Mouse (Mus musculus) cortical plate, adult 2 months (tissue): ENCODE results near the gene Olfr1184. TPM values are rescaled to one million over a fixed set of nuclear protein-coding genes. Genes with fewer than 3 reads are reported as not detected.
"Not testable (repeated sequence)": the region's sequence is repeated elsewhere in the genome, so short reads cannot be mapped to it uniquely, and the experiment has no call there.

ENCODE experiments used
- H3K27ac ChIP-seq: fragments of 200-500 bp; 2 replicates; pipeline ENCODE4 v1.5.1; 2012; ENCODE audit warnings: low read length, control low read depth, inconsistent platforms; ENCODE audit not compliant: insufficient read depth
- H3K4me1 ChIP-seq: fragments of 200-500 bp; 2 replicates; pipeline ENCODE4 v1.6.1; 2011; ENCODE audit warnings: low read length; ENCODE audit not compliant: control insufficient read depth, insufficient read depth
- H3K4me3 ChIP-seq: fragments of 200-500 bp; 2 replicates; pipeline ENCODE4 v1.5.1; 2011; ENCODE audit warnings: mild to moderate bottlenecking, low read length, control low read depth; ENCODE audit not compliant: insufficient read depth
- CTCF ChIP-seq: fragments of 200-500 bp; IDR thresholded peaks from 2 replicates; pipeline ENCODE4 v1.5.1; 2011; ENCODE audit warnings: mild to moderate bottlenecking, control low read depth, low read length; ENCODE audit not compliant: insufficient read depth; ENCODE audit errors: extremely low read depth
- POLR2A ChIP-seq: fragments of 200-500 bp; IDR thresholded peaks from 2 replicates; pipeline ENCODE4 v1.6.1; 2011; ENCODE audit warnings: mild to moderate bottlenecking, low read length, control low read depth; ENCODE audit not compliant: insufficient read depth; ENCODE audit errors: extremely low read depth
- polyA plus RNA-seq: library from polyadenylated mRNA; depleted of rRNA; stranded (reverse); fragments of >200 nt; gene quantifications from 2 replicates; pipeline ENCODE4 v1.2.3, GENCODE M21; 2012; rRNA removed

Gene Olfr1184
- not detected in 2 replicates for polyA plus RNA-seq

- TF ChIP-seq POLR2A (no peak), CTCF (no peak)
- Histone ChIP-seq H3K27ac (no peak within 1 kb of the TSS), H3K4me1 (no peaks in the 10 kb centered on the region), H3K4me3 (no peak within 1 kb of the TSS)
These were observed at the start of gene Olfr1184 for GRCm38 (mm10) chr2:88483298-88483697. TSS of gene Olfr1184 (plus strand) at chr2:88483598.

- no peak within 1 kb of the TSS for H3K27ac ChIP-seq
- H3K4me1 ChIP-seq, result no peaks in the 10 kb centered on the region
- H3K4me3 ChIP-seq, result no peak within 1 kb of the TSS
- TF ChIP-seq CTCF (no peak), POLR2A (no peak)
These were observed 34.4 kb upstream of the Olfr1184 start, which contains the start of gene Gm13757 for GRCm38 (mm10) chr2:88449031-88449430. TSS of gene Gm13757 (minus strand) at chr2:88449131.

GRCm38 (mm10) chr2:88454567-88454966, 28.8 kb upstream of the Olfr1184 start, which contains the start of gene Olfr1183:
TSS of gene Olfr1183 (plus strand) at chr2:88454867.
- not testable (repeated sequence) for H3K27ac ChIP-seq, H3K4me1 ChIP-seq, H3K4me3 ChIP-seq

- H3K27ac ChIP-seq, result no peak within 1 kb of the TSS
- H3K4me1 ChIP-seq, result no peaks in the 10 kb centered on the region
- H3K4me3 ChIP-seq, result no peak within 1 kb of the TSS
- TF ChIP-seq POLR2A (no peak), CTCF (no peak)
These were observed 9.6 kb downstream of the Olfr1184 start, which contains the start of gene Olfr1185-ps1 for GRCm38 (mm10) chr2:88493020-88493419. TSS of gene Olfr1185-ps1 (plus strand) at chr2:88493320.

GRCm38 (mm10) chr2:88518251-88518650, 34.9 kb downstream of the Olfr1184 start, which contains the start of gene Olfr1186:
TSS of gene Olfr1186 (plus strand) at chr2:88518551.
- Histone ChIP-seq H3K4me3 (no peak within 1 kb of the TSS), H3K4me1 (no peaks in the 10 kb centered on the region), H3K27ac (no peak within 1 kb of the TSS)
- no peak for TF ChIP-seq POLR2A
- TF ChIP-seq CTCF, result no peak

- Histone ChIP-seq H3K4me3 (no peak overlapping the region), H3K4me1 (no peaks in the 10 kb centered on the region), H3K27ac (no peak overlapping the region)
- no peak for TF ChIP-seq CTCF
- TF ChIP-seq POLR2A, result no peak
These were observed 42.3 kb downstream of the Olfr1184 start for GRCm38 (mm10) chr2:88525720-88526119.

Other genes starting within 250 kb of the Olfr1184 start
- not detected in 2 replicates for gene Olfr1173, start 203.7 kb upstream of the Olfr1184 start, polyA plus RNA-seq
- not detected in 2 replicates for gene Olfr1174-ps, start 168.5 kb upstream of the Olfr1184 start, polyA plus RNA-seq
- not detected in 2 replicates for gene Olfr1175-ps, start 156.4 kb upstream of the Olfr1184 start, polyA plus RNA-seq
- not detected in 2 replicates for gene Olfr1176, start 146.9 kb upstream of the Olfr1184 start, polyA plus RNA-seq
- not detected in 2 replicates for gene Olfr1177-ps, start 137.1 kb upstream of the Olfr1184 start, polyA plus RNA-seq
- gene Olfr1178, start 96.5 kb upstream of the Olfr1184 start, polyA plus RNA-seq, result not detected in 2 replicates
- not detected in 2 replicates for gene Olfr1179, start 77.1 kb upstream of the Olfr1184 start, polyA plus RNA-seq
- gene Olfr1180, start 64.4 kb upstream of the Olfr1184 start, polyA plus RNA-seq, result not detected in 2 replicates
- not detected in 2 replicates for gene Olfr1181, start 57.4 kb upstream of the Olfr1184 start, polyA plus RNA-seq
- gene Gm13757, start 34.5 kb upstream of the Olfr1184 start, polyA plus RNA-seq, result not detected in 2 replicates
- not detected in 2 replicates for gene Olfr1183, start 28.7 kb upstream of the Olfr1184 start, polyA plus RNA-seq
- gene Olfr1185-ps1, start 9.7 kb downstream of the Olfr1184 start, polyA plus RNA-seq, result not detected in 2 replicates
- gene Olfr1186, start 35.0 kb downstream of the Olfr1184 start, polyA plus RNA-seq, result not detected in 2 replicates
- gene Olfr1188, start 73.3 kb downstream of the Olfr1184 start, polyA plus RNA-seq, result not detected in 2 replicates
- not detected in 2 replicates for gene Olfr1189, start 102.9 kb downstream of the Olfr1184 start, polyA plus RNA-seq
- gene Olfr1191-ps1, start 156.9 kb downstream of the Olfr1184 start, polyA plus RNA-seq, result not detected in 2 replicates
- gene Olfr1192-ps1, start 164.9 kb downstream of the Olfr1184 start, polyA plus RNA-seq, result not detected in 2 replicates
- not detected in 2 replicates for gene Olfr1193, start 192.0 kb downstream of the Olfr1184 start, polyA plus RNA-seq
- not detected in 2 replicates for gene Olfr1195, start 205.6 kb downstream of the Olfr1184 start, polyA plus RNA-seq
- not detected in 2 replicates for gene Olfr1196, start 221.0 kb downstream of the Olfr1184 start, polyA plus RNA-seq
- not detected in 2 replicates for gene Olfr1197, start 248.8 kb downstream of the Olfr1184 start, polyA plus RNA-seq